Mouse (Mus musculus): Measurements from ENCODE around the gene Capg.

Capg gene

GRCm38 (mm10) chr6:72571826-72572225, 27.6 kb downstream of the Capg start:
- no peak for DNase-seq

- no peak for DNase-seq
Measured at GRCm38 (mm10) chr6:72576041-72576440, 31.9 kb downstream of the Capg start.

GRCm38 (mm10) chr6:72581625-72582382, 37.6 kb downstream of the Capg start:
- DNase-seq: peak in 1 of 2 experiments; percentile 55

- no peak for DNase-seq
Measured at GRCm38 (mm10) chr6:72583211-72583839, 39.1 kb downstream of the Capg start.

- DNase-seq: no peak
Measured at GRCm38 (mm10) chr6:72584154-72584553, 40.0 kb downstream of the Capg start.

GRCm38 (mm10) chr6:72586701-72587100, 42.5 kb downstream of the Capg start:
- no peak for DNase-seq

GRCm38 (mm10) chr6:72588307-72588706, 44.1 kb downstream of the Capg start:
- no peak for DNase-seq

- DNase-seq: no peak
Measured at GRCm38 (mm10) chr6:72590111-72590510, 45.9 kb downstream of the Capg start.

GRCm38 (mm10) chr6:72593011-72593803, 49.0 kb downstream of the Capg start:
- DNase-seq: no peak

GRCm38 (mm10) chr6:72593914-72594313, 49.7 kb downstream of the Capg start:
- no peak for DNase-seq

- DNase-seq: peak; percentile 59 to 80
Measured at GRCm38 (mm10) chr6:72597083-72597874, 53.1 kb downstream of the Capg start.

GRCm38 (mm10) chr6:72597956-72598753, 54.0 kb downstream of the Capg start, which contains the start of the genes Elmod3 and Retsat:
TSS of gene Elmod3 (minus strand) at chr6:72598413.
TSS of gene Retsat (plus strand) at chr6:72598475.
- DNase-seq: peak; percentile 95

GRCm38 (mm10) chr6:72598791-72599557, 54.8 kb downstream of the Capg start:
- peak in 1 of 2 experiments; percentile 60 for DNase-seq

- no peak for DNase-seq
Measured at GRCm38 (mm10) chr6:72600216-72600615, 56.0 kb downstream of the Capg start.

- no peak for DNase-seq
Measured at GRCm38 (mm10) chr6:72600771-72601170, 56.6 kb downstream of the Capg start.

- peak; percentile 81 to 89 for DNase-seq
Measured at GRCm38 (mm10) chr6:72601732-72602131, 57.5 kb downstream of the Capg start.

GRCm38 (mm10) chr6:72604066-72604465, 59.9 kb downstream of the Capg start:
- no peak for DNase-seq

GRCm38 (mm10) chr6:72607060-72607459, 62.9 kb downstream of the Capg start:
- no peak for DNase-seq

- DNase-seq: no peak
Measured at GRCm38 (mm10) chr6:72607676-72608075, 63.5 kb downstream of the Capg start.

GRCm38 (mm10) chr6:72608662-72609184, 64.5 kb downstream of the Capg start:
- no peak for DNase-seq

- DNase-seq: no peak
Measured at GRCm38 (mm10) chr6:72610261-72610660, 66.1 kb downstream of the Capg start.

Data from lung, postnatal 4 days (tissue).